In the genomic region with DNA sequence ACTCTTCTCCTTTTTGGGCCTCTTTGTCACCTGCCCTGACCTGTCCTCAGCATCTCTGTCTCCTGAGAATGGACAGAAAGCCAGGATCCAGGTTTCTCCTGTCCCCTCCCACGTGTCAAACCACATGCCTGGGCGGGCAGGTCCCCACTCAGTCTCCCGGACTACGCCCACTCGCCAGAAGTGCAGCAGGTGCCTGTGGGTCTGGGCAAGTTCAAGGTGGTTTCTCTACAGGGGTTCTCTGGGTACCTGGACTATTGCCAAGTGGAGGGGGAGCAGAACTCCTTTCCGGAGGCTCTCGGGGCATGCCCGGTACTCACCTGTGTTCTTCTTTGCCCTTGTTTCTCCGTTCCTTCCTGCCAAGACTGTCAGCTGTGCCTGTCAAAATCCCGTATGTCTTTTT, we compare ENCODE assay signal across 13 mouse cellular contexts. TPM values are rescaled to one million over a fixed set of nuclear protein-coding genes. Genes with fewer than 3 reads are reported as not detected.
A peak's percentile ranks its signal among the peaks of the same experiment; 100 is the strongest.
DNase-seq lines count a peak whose midpoint lies in the region; ATAC-seq lines count a peak whose summit lies in the region.
"Had no signal": no experiment of that assay in that cellular context is flagged by ENCODE, and none has a peak within 500 bp of the region (broad histone marks: within the 10 kb centered on the region; RNA-seq: fewer than 3 reads in every experiment).

No protein-coding gene starts in this region.

- no peak overlapping the region for H3K9ac ChIP-seq in lung, embryonic 15.5 days
- H3K9ac ChIP-seq in stomach, embryonic 15.5 days = no peak overlapping the region
- H3K9ac ChIP-seq: heart, embryonic 15.5 days had no signal

- 46% methylated on average over 10 of the region's 10 CpGs for WGBS in lung, embryonic 15.5 days
- 62% methylated on average over 10 of the region's 10 CpGs for WGBS in stomach, embryonic 15.5 days

- no peak overlapping the region for H3K4me3 ChIP-seq in lung, embryonic 15.5 days
- no peak overlapping the region for H3K4me3 ChIP-seq in stomach, embryonic 15.5 days (replicated peaks)
- H3K4me3 ChIP-seq: erythroblast, embryonic 14.5 days; heart, embryonic 15.5 days; left cerebral cortex, adult 2 months had no signal

- peak overlapping the region; percentile 55 for H3K27ac ChIP-seq in lung, embryonic 15.5 days
- 0 out of 2 replicates have a peak overlapping the region, but pooled peaks have one; percentile 6 for H3K27ac ChIP-seq in stomach, embryonic 15.5 days
- H3K27ac ChIP-seq: heart, embryonic 15.5 days; left cerebral cortex, adult 2 months had no signal

- H3K36me3 ChIP-seq in lung, embryonic 15.5 days = no peaks in the 10 kb centered on the region
- H3K36me3 ChIP-seq in stomach, embryonic 15.5 days = no peaks in the 10 kb centered on the region
- H3K36me3 ChIP-seq: heart, embryonic 15.5 days had no signal

- peaks cover 37% of the 10 kb centered on the region for H3K4me1 ChIP-seq in lung, embryonic 15.5 days
- 0 out of 2 replicates have a peak, but pooled peaks cover 4% of the 10 kb centered on the region for H3K4me1 ChIP-seq in stomach, embryonic 15.5 days

- ATAC-seq in lung, embryonic 15.5 days (ENCODE audit: borderline replicate concordance, extremely low read depth, low FRiP score, low TSS enrichment) = 0 out of 2 replicates have a peak, but pooled peaks have one; percentile 36
- ATAC-seq in stomach, embryonic 15.5 days (ENCODE audit: insufficient read depth, low FRiP score, low read depth) = no peak
- no peak for ATAC-seq in erythroid progenitor cell, adult 5-6 weeks (replicated peaks; ENCODE audit: low FRiP score, poor library complexity, severe bottlenecking)
- ATAC-seq: midbrain, embryonic 16.5 days had no signal

- no peak overlapping the region for H3K4me2 ChIP-seq in lung, embryonic 15.5 days
- H3K4me2 ChIP-seq in stomach, embryonic 15.5 days = no peak overlapping the region
- H3K4me2 ChIP-seq: heart, embryonic 15.5 days had no signal

- H3K27me3 ChIP-seq in lung, embryonic 15.5 days = 0 out of 2 replicates have a peak, but pooled peaks cover under 1% of the 10 kb centered on the region
- H3K27me3 ChIP-seq in stomach, embryonic 15.5 days (replicated peaks) = no peaks in the 10 kb centered on the region
- H3K27me3 ChIP-seq: heart, embryonic 15.5 days had no signal

- peak; percentile 19 for DNase-seq in cerebellum, adult 9-10 months
- DNase-seq in cerebellum, adult 11-12 months = no peak
- DNase-seq in lung, postnatal 14 days = no peak
- DNase-seq in kidney, postnatal 10 days = peak; percentile 65
- DNase-seq in adrenal gland, adult 8-10 months = no peak
- DNase-seq: gastrocnemius, postnatal 14 days had no signal

- H3K9me3 ChIP-seq in lung, embryonic 15.5 days = no peaks in the 10 kb centered on the region
- no peaks in the 10 kb centered on the region for H3K9me3 ChIP-seq in stomach, embryonic 15.5 days
- H3K9me3 ChIP-seq: heart, embryonic 15.5 days had no signal

RNA-seq across cellular contexts. Expression of a gene that starts 9.1 kb away (rescaled TPM):
- 1.6 and 2.8 TPM in 2 replicates for polyA plus RNA-seq in lung, embryonic 15.5 days (2015; fragmentation: Nextera tagmentation; extraction: Ambion mirVana)
- 3.0 and 3.3 TPM in 2 replicates for polyA plus RNA-seq in stomach, embryonic 15.5 days (2015; fragmentation: Nextera tagmentation; extraction: Ambion mirVana)
- total RNA-seq in adrenal gland, adult 8-10 months (2022) = 100 to 1,000 TPM in 2 of 4 experiments, 10 to 100 TPM in 2; 72.4 to 109 (median 91.3) TPM
- total RNA-seq in erythroid progenitor cell, adult 5-6 weeks (2015; ENCODE audit: low replicate concordance) = 0.36 and 0.84 TPM in 2 replicates
- 1.4 and 5.8 TPM in 2 replicates for total RNA-seq in erythroid progenitor cell, adult 5-6 weeks (2017; ENCODE audit: low replicate concordance)

Comparison
In these comparisons a context has a peak if more than half of its experiments do, and no peak if none do; other contexts are left out.
1. DNase-seq: peak in cerebellum, adult 9-10 months (single experiment) and kidney, postnatal 10 days (single experiment); none in cerebellum, adult 11-12 months (single experiment), lung, postnatal 14 days (single experiment) and adrenal gland, adult 8-10 months (single experiment).
2. RNA of a gene that starts 9.1 kb away (total RNA-seq): 72.4 to 109 TPM in adrenal gland, adult 8-10 months; 0.36 to 5.8 TPM in erythroid progenitor cell, adult 5-6 weeks; every median in the first group is over 10 times any median in the second.